Mouse (Mus musculus): ENCODE data around the gene Tenm2. TPM values are rescaled to one million over a fixed set of nuclear protein-coding genes. Genes with fewer than 3 reads are reported as not detected.

Gene Tenm2
- polyA plus RNA-seq, 1 experiment from 2014 or later, result 0.16 TPM

DNA sequence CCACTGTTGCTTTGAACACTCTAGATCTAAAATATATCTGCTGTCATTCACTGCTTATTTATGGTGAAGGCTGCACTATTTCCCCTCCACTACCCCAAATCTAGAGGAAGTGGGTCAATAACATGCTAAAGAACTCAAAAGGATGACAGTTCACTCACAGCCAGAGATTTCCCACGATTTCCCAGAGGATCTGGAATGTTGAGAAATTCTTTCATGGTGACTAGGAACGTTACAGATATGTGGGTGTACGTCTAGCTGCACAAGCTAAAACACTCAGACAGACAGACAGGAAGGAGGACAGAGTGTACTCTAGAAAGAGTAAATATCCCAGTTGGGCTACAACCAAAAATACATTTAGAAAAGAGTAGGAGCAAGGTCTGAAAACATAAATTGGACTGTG lies 384.1 kb downstream of the Tenm2 start:
- Histone ChIP-seq H3K36me3 (ENCODE audit: insufficient read depth, low read length) (no peaks in the 10 kb centered on the region), H3K27me3 (replicated peaks; ENCODE audit: insufficient read depth, low read length) (no peaks in the 10 kb centered on the region), H3K4me2 (replicated peaks; ENCODE audit: low read depth, low read length) (no peak overlapping the region), H3K4me3 (ENCODE audit: low read depth, low read length) (no peak overlapping the region), H3K9ac (replicated peaks; ENCODE audit: low read depth) (no peak overlapping the region), H3K27ac (ENCODE audit: low read length) (no peak overlapping the region), H3K9me3 (ENCODE audit: low read length) (no peaks in the 10 kb centered on the region), H3K4me1 (ENCODE audit: insufficient read depth, low read depth, low read length) (0 out of 2 replicates have a peak, but pooled peaks cover 2% of the 10 kb centered on the region)
- ATAC-seq (no peak), DNase-seq (ENCODE audit: low spot score) (peak; percentile 34)
- TF ChIP-seq CTCF (IDR thresholded peaks at IDR 0.05) (no peak), EP300 (IDR thresholded peaks at IDR 0.05) (peak; percentile 38; the same call in 1 of the 2 replicates)
- WGBS, result 25% methylated on average over 3 of the region's 3 CpGs

GRCm38 (mm10) chr11:36847451-36847850 lies 388.3 kb downstream of the Tenm2 start:
- Histone ChIP-seq H3K27me3 (replicated peaks; ENCODE audit: insufficient read depth, low read length) (no peaks in the 10 kb centered on the region), H3K27ac (ENCODE audit: low read length) (no peak overlapping the region), H3K4me3 (ENCODE audit: low read depth, low read length) (no peak overlapping the region), H3K9me3 (ENCODE audit: low read length) (no peaks in the 10 kb centered on the region), H3K4me2 (replicated peaks; ENCODE audit: low read depth, low read length) (no peak overlapping the region), H3K9ac (replicated peaks; ENCODE audit: low read depth) (no peak overlapping the region), H3K4me1 (ENCODE audit: insufficient read depth, low read depth, low read length) (0 out of 2 replicates have a peak, but pooled peaks cover 2% of the 10 kb centered on the region), H3K36me3 (ENCODE audit: insufficient read depth, low read length) (no peaks in the 10 kb centered on the region)
- TF ChIP-seq CTCF (IDR thresholded peaks at IDR 0.05) (no peak), EP300 (IDR thresholded peaks at IDR 0.05) (no peak)
- DNase-seq (ENCODE audit: low spot score) (no peak), ATAC-seq (no peak)
- 79% methylated on average over 6 of the region's 6 CpGs for WGBS

- Histone ChIP-seq H3K27me3 (replicated peaks; ENCODE audit: insufficient read depth, low read length) (no peaks in the 10 kb centered on the region), H3K27ac (ENCODE audit: low read length) (no peak overlapping the region), H3K9me3 (ENCODE audit: low read length) (no peaks in the 10 kb centered on the region), H3K36me3 (ENCODE audit: insufficient read depth, low read length) (no peaks in the 10 kb centered on the region), H3K4me1 (ENCODE audit: insufficient read depth, low read depth, low read length) (no peaks in the 10 kb centered on the region), H3K9ac (replicated peaks; ENCODE audit: low read depth) (no peak overlapping the region), H3K4me3 (ENCODE audit: low read depth, low read length) (no peak overlapping the region), H3K4me2 (replicated peaks; ENCODE audit: low read depth, low read length) (no peak overlapping the region)
- no peak for TF ChIP-seq EP300 (IDR thresholded peaks at IDR 0.05)
- no peak for TF ChIP-seq CTCF (IDR thresholded peaks at IDR 0.05)
- DNase-seq (ENCODE audit: low spot score), result no peak
- 72% methylated on average over 4 of the region's 4 CpGs for WGBS
- ATAC-seq, result no peak
Observed at GRCm38 (mm10) chr11:36832855-36833254, 402.9 kb downstream of the Tenm2 start.

DNA sequence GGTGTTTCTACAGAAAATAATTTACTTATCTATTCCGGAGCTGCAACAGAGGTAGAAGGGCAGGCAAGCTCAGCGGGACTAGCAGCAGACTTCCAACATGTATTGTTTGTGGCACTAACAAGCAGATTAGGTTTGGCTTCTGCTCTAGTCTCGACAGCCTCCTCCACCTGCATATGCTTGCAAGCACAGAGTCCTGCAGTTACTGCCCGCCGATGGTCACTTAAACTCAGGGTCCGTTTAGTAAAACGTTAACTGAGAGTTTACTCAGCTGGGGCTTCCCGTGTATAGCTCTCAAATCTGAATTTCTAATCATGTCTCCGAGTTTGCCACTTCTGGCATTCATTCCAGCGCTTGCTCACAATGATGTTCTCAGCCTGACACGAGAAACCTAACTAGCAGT lies 404.3 kb downstream of the Tenm2 start:
- DNase-seq (ENCODE audit: low spot score), result no peak
- TF ChIP-seq EP300 (IDR thresholded peaks at IDR 0.05) (no peak), CTCF (IDR thresholded peaks at IDR 0.05) (no peak)
- H3K27ac ChIP-seq (ENCODE audit: low read length), result no peak overlapping the region
- no peaks in the 10 kb centered on the region for H3K4me1 ChIP-seq (ENCODE audit: insufficient read depth, low read depth, low read length)
- 55% methylated on average over 11 of the region's 11 CpGs for WGBS
- H3K36me3 ChIP-seq (ENCODE audit: insufficient read depth, low read length), result no peaks in the 10 kb centered on the region
- H3K9ac ChIP-seq (replicated peaks; ENCODE audit: low read depth), result no peak overlapping the region
- H3K27me3 ChIP-seq (replicated peaks; ENCODE audit: insufficient read depth, low read length), result no peaks in the 10 kb centered on the region
- no peak overlapping the region for H3K4me3 ChIP-seq (ENCODE audit: low read depth, low read length)
- no peak for ATAC-seq
- no peak overlapping the region for H3K4me2 ChIP-seq (replicated peaks; ENCODE audit: low read depth, low read length)
- no peaks in the 10 kb centered on the region for H3K9me3 ChIP-seq (ENCODE audit: low read length)

DNA sequence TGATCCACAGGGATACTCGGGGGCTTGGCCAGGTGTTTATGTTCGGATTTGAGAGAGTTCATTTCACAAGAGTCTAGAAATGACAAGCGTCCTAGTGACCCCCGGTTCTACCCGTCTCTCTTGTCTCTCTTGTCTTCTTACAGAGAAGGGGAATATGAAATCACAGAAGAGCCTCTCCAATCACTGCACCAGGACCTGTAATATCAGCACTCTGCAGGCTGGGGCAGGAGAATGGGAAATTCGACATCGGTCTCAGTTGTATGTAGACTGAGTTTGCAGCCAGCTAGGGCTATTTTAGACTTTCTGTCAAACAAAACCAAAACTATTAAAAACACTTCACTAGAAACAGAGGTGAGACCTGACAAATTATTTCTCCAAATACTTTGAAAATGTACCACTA lies 411.1 kb downstream of the Tenm2 start:
- Histone ChIP-seq H3K9ac (replicated peaks; ENCODE audit: low read depth) (no peak overlapping the region), H3K4me1 (ENCODE audit: insufficient read depth, low read depth, low read length) (no peaks in the 10 kb centered on the region), H3K4me2 (replicated peaks; ENCODE audit: low read depth, low read length) (no peak overlapping the region), H3K9me3 (ENCODE audit: low read length) (no peaks in the 10 kb centered on the region), H3K27me3 (replicated peaks; ENCODE audit: insufficient read depth, low read length) (no peaks in the 10 kb centered on the region), H3K4me3 (ENCODE audit: low read depth, low read length) (no peak overlapping the region), H3K27ac (ENCODE audit: low read length) (no peak overlapping the region), H3K36me3 (ENCODE audit: insufficient read depth, low read length) (no peaks in the 10 kb centered on the region)
- DNase-seq (ENCODE audit: low spot score) (no peak), ATAC-seq (no peak)
- WGBS, result 14% methylated on average over 7 of the region's 7 CpGs
- no peak for TF ChIP-seq EP300 (IDR thresholded peaks at IDR 0.05)
- no peak for TF ChIP-seq CTCF (IDR thresholded peaks at IDR 0.05)

- no peak for TF ChIP-seq EP300 (IDR thresholded peaks at IDR 0.05)
- no peak for TF ChIP-seq CTCF (IDR thresholded peaks at IDR 0.05)
- no peak for ATAC-seq
- Histone ChIP-seq H3K4me3 (ENCODE audit: low read depth, low read length) (no peak overlapping the region), H3K27ac (ENCODE audit: low read length) (no peak overlapping the region), H3K4me1 (ENCODE audit: insufficient read depth, low read depth, low read length) (no peaks in the 10 kb centered on the region), H3K9ac (replicated peaks; ENCODE audit: low read depth) (no peak overlapping the region), H3K27me3 (replicated peaks; ENCODE audit: insufficient read depth, low read length) (no peaks in the 10 kb centered on the region), H3K4me2 (replicated peaks; ENCODE audit: low read depth, low read length) (no peak overlapping the region), H3K36me3 (ENCODE audit: insufficient read depth, low read length) (no peaks in the 10 kb centered on the region), H3K9me3 (ENCODE audit: low read length) (no peaks in the 10 kb centered on the region)
- 52% methylated on average over 1 of the region's 1 CpGs for WGBS
- no peak for DNase-seq (ENCODE audit: low spot score)
Observed at GRCm38 (mm10) chr11:36804615-36805014, 431.1 kb downstream of the Tenm2 start.

DNA sequence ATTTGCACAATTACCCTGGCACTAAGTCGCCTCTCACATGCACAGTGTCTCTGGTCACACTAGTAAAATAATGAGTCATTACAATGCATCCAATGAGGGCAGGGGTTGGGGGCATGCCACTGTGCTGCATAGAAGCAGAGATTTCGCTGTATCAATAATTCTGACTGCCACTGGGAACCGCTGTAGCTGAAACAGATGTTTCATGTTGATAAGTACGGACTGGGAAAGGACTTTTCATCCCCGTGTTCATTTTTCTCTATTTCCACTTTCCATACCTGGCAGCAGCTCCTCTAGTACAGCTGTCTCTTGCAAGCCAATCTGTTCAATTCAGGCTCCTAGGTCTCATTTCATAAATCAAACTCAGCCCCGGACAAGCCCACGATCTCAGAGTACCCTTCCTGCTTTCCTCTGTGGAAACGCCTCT lies 433.5 kb downstream of the Tenm2 start:
- Histone ChIP-seq H3K4me2 (replicated peaks; ENCODE audit: low read depth, low read length) (no peak overlapping the region), H3K4me3 (ENCODE audit: low read depth, low read length) (no peak overlapping the region), H3K4me1 (ENCODE audit: insufficient read depth, low read depth, low read length) (no peaks in the 10 kb centered on the region), H3K27ac (ENCODE audit: low read length) (no peak overlapping the region), H3K36me3 (ENCODE audit: insufficient read depth, low read length) (no peaks in the 10 kb centered on the region), H3K27me3 (replicated peaks; ENCODE audit: insufficient read depth, low read length) (no peaks in the 10 kb centered on the region), H3K9ac (replicated peaks; ENCODE audit: low read depth) (no peak overlapping the region), H3K9me3 (ENCODE audit: low read length) (no peaks in the 10 kb centered on the region)
- DNase-seq (ENCODE audit: low spot score), result no peak
- ATAC-seq, result no peak
- 54% methylated on average over 8 of the region's 8 CpGs for WGBS
- no peak for TF ChIP-seq EP300 (IDR thresholded peaks at IDR 0.05)
- TF ChIP-seq CTCF (IDR thresholded peaks at IDR 0.05), result no peak

Data from lung, postnatal 0 days (tissue).